31 mouse cellular contexts compared by ENCODE assay signal in genomic region chr10:91827074-91827473, GRCm38 (mm10).
DNase-seq lines count a peak whose midpoint lies in the region; ATAC-seq lines count a peak whose summit lies in the region.
"Had no signal": no experiment of that assay in that cellular context is flagged by ENCODE, and none has a peak within 500 bp of the region (broad histone marks: within the 10 kb centered on the region; RNA-seq: fewer than 3 reads in every experiment).

No protein-coding gene starts in this region.

- no peaks in the 10 kb centered on the region for H3K4me1 ChIP-seq in hindbrain, embryonic 11.5 days (replicated peaks; ENCODE audit: control insufficient read depth, insufficient read depth, low read length)
- H3K4me1 ChIP-seq in hindbrain, embryonic 14.5 days (replicated peaks; ENCODE audit: control insufficient read depth, insufficient read depth, low read length) = no peaks in the 10 kb centered on the region
- H3K4me1 ChIP-seq in midbrain, embryonic 14.5 days (ENCODE audit: control insufficient read depth, insufficient read depth, low read length) = no peaks in the 10 kb centered on the region
- no peaks in the 10 kb centered on the region; the same call in 1 of the 2 replicates for H3K4me1 ChIP-seq in midbrain, embryonic 16.5 days (ENCODE audit: control insufficient read depth, insufficient read depth, low read length)
- H3K4me1 ChIP-seq: embryonic facial prominence, embryonic 10.5 days; embryonic facial prominence, embryonic 15.5 days; heart, embryonic 13.5 days; limb, embryonic 10.5 days; limb, embryonic 15.5 days; liver, embryonic 13.5 days; megakaryocyte, embryonic 14.5 days; stomach, embryonic 15.5 days had no signal

- no peak overlapping the region for H3K27ac ChIP-seq in hindbrain, embryonic 11.5 days (ENCODE audit: low read depth, low read length)
- no peak overlapping the region for H3K27ac ChIP-seq in hindbrain, embryonic 14.5 days
- H3K27ac ChIP-seq in midbrain, embryonic 14.5 days (replicated peaks; ENCODE audit: low read depth, low read length) = no peak overlapping the region
- no peak overlapping the region for H3K27ac ChIP-seq in midbrain, embryonic 16.5 days (ENCODE audit: low read length)
- H3K27ac ChIP-seq: embryonic facial prominence, embryonic 10.5 days; embryonic facial prominence, embryonic 15.5 days; heart, embryonic 13.5 days; layer of hippocampus, adult 2 months; limb, embryonic 10.5 days; limb, embryonic 15.5 days; liver, embryonic 13.5 days; stomach, embryonic 15.5 days had no signal

- H3K9me3 ChIP-seq in hindbrain, embryonic 11.5 days (ENCODE audit: control insufficient read depth, low read length) = no peaks in the 10 kb centered on the region
- H3K9me3 ChIP-seq in hindbrain, embryonic 14.5 days (ENCODE audit: control insufficient read depth, low read length) = no peaks in the 10 kb centered on the region
- no peaks in the 10 kb centered on the region for H3K9me3 ChIP-seq in midbrain, embryonic 14.5 days (ENCODE audit: control insufficient read depth, low read length)
- H3K9me3 ChIP-seq in midbrain, embryonic 16.5 days (replicated peaks; ENCODE audit: control insufficient read depth, low read length, poor library complexity, severe bottlenecking) = no peaks in the 10 kb centered on the region
- H3K9me3 ChIP-seq: embryonic facial prominence, embryonic 10.5 days; embryonic facial prominence, embryonic 15.5 days; heart, embryonic 13.5 days; limb, embryonic 10.5 days; limb, embryonic 15.5 days; stomach, embryonic 15.5 days had no signal

- WGBS in hindbrain, embryonic 11.5 days = 27% methylated on average over 3 of the region's 3 CpGs
- 30% methylated on average over 3 of the region's 3 CpGs for WGBS in hindbrain, embryonic 14.5 days
- WGBS in midbrain, embryonic 14.5 days = 19% methylated on average over 3 of the region's 3 CpGs
- WGBS in midbrain, embryonic 16.5 days = 24% methylated on average over 3 of the region's 3 CpGs

- no peaks in the 10 kb centered on the region for H3K27me3 ChIP-seq in hindbrain, embryonic 11.5 days (ENCODE audit: control insufficient read depth, insufficient read depth, low read length)
- H3K27me3 ChIP-seq in hindbrain, embryonic 14.5 days (ENCODE audit: control insufficient read depth, insufficient read depth, low read length) = no peaks in the 10 kb centered on the region
- no peaks in the 10 kb centered on the region for H3K27me3 ChIP-seq in midbrain, embryonic 14.5 days (ENCODE audit: control insufficient read depth, insufficient read depth, low read length)
- no peaks in the 10 kb centered on the region for H3K27me3 ChIP-seq in midbrain, embryonic 16.5 days (ENCODE audit: control insufficient read depth, insufficient read depth, low read depth, low read length)
- H3K27me3 ChIP-seq: CH12.LX; embryonic facial prominence, embryonic 15.5 days; heart, embryonic 13.5 days; limb, embryonic 15.5 days; liver, embryonic 13.5 days; megakaryocyte, embryonic 14.5 days; stomach, embryonic 15.5 days had no signal

- H3K9ac ChIP-seq in hindbrain, embryonic 11.5 days (ENCODE audit: low read depth, low read length) = no peak overlapping the region
- H3K9ac ChIP-seq in hindbrain, embryonic 14.5 days = no peak overlapping the region
- no peak overlapping the region for H3K9ac ChIP-seq in midbrain, embryonic 14.5 days (replicated peaks; ENCODE audit: low read length)
- H3K9ac ChIP-seq in midbrain, embryonic 16.5 days (ENCODE audit: low read depth, low read length) = no peak overlapping the region
- H3K9ac ChIP-seq: embryonic facial prominence, embryonic 15.5 days; heart, embryonic 13.5 days; limb, embryonic 15.5 days; liver, embryonic 13.5 days; stomach, embryonic 15.5 days had no signal

- peak; percentile 64; the same call in 1 of the 2 replicates for ATAC-seq in hindbrain, embryonic 11.5 days (ENCODE audit: low FRiP score)
- no peak for ATAC-seq in hindbrain, embryonic 14.5 days (ENCODE audit: low FRiP score)
- no peak for ATAC-seq in midbrain, embryonic 14.5 days (ENCODE audit: low FRiP score, low TSS enrichment)
- ATAC-seq in midbrain, embryonic 16.5 days = no peak
- ATAC-seq: activated CD4-positive, CD25-positive, alpha-beta regulatory T cell, adult 4 months; lung, postnatal 0 days had no signal

- DNase-seq in embryo, embryonic 10 days (ENCODE audit: low spot score) = peak; percentile 10
- DNase-seq in embryo, embryonic 9.5 days (ENCODE audit: extremely low spot score) = no peak
- DNase-seq in hindbrain, embryonic 11.5 days (ENCODE audit: low spot score) = peak; percentile 17
- no peak for DNase-seq in hindbrain, embryonic 14.5 days (ENCODE audit: low spot score)
- peak; percentile 28 for DNase-seq in midbrain, embryonic 14.5 days
- DNase-seq in kidney, adult 9 months = no peak
- DNase-seq: adrenal gland, adult 8-10 months; cerebellum, adult 11 months; cerebellum, adult 9-10 months; cerebellum, postnatal 36 days; gastrocnemius, postnatal 10 days; heart, postnatal 10 days; kidney, adult 18-20 months; kidney, postnatal 36 days; layer of hippocampus, postnatal 36 days; liver, embryonic 13.5 days; lung, adult 18-20 months; lung, postnatal 4 days; right cerebral cortex, postnatal 25 days had no signal

- H3K4me2 ChIP-seq in hindbrain, embryonic 11.5 days (replicated peaks; ENCODE audit: low read depth, low read length) = no peak overlapping the region
- no peak overlapping the region for H3K4me2 ChIP-seq in hindbrain, embryonic 14.5 days (replicated peaks)
- H3K4me2 ChIP-seq in midbrain, embryonic 14.5 days (ENCODE audit: low read length) = no peak overlapping the region
- no peak overlapping the region for H3K4me2 ChIP-seq in midbrain, embryonic 16.5 days (ENCODE audit: low read length)
- H3K4me2 ChIP-seq: embryonic facial prominence, embryonic 15.5 days; heart, embryonic 13.5 days; limb, embryonic 15.5 days; liver, embryonic 13.5 days; stomach, embryonic 15.5 days had no signal

- H3K4me3 ChIP-seq in hindbrain, embryonic 11.5 days (ENCODE audit: low read depth, low read length) = no peak overlapping the region
- H3K4me3 ChIP-seq in hindbrain, embryonic 14.5 days (replicated peaks; ENCODE audit: low read length) = no peak overlapping the region
- no peak overlapping the region for H3K4me3 ChIP-seq in midbrain, embryonic 14.5 days (replicated peaks; ENCODE audit: low read depth, low read length)
- H3K4me3 ChIP-seq in midbrain, embryonic 16.5 days (ENCODE audit: low read depth, low read length) = no peak overlapping the region
- H3K4me3 ChIP-seq: embryonic facial prominence, embryonic 10.5 days; embryonic facial prominence, embryonic 15.5 days; heart, embryonic 13.5 days; layer of hippocampus, adult 2 months; limb, embryonic 10.5 days; limb, embryonic 15.5 days; liver, embryonic 13.5 days; megakaryocyte, embryonic 14.5 days; stomach, embryonic 15.5 days had no signal

- H3K36me3 ChIP-seq in hindbrain, embryonic 11.5 days (ENCODE audit: control insufficient read depth, insufficient read depth, low read length) = no peaks in the 10 kb centered on the region
- no peaks in the 10 kb centered on the region for H3K36me3 ChIP-seq in hindbrain, embryonic 14.5 days (replicated peaks; ENCODE audit: control insufficient read depth, insufficient read depth)
- H3K36me3 ChIP-seq in midbrain, embryonic 14.5 days (ENCODE audit: control insufficient read depth, insufficient read depth, low read length) = no peaks in the 10 kb centered on the region
- H3K36me3 ChIP-seq in midbrain, embryonic 16.5 days (ENCODE audit: control insufficient read depth, insufficient read depth, low read length) = no peaks in the 10 kb centered on the region
- H3K36me3 ChIP-seq: embryonic facial prominence, embryonic 10.5 days; embryonic facial prominence, embryonic 15.5 days; heart, embryonic 13.5 days; limb, embryonic 10.5 days; limb, embryonic 15.5 days; liver, embryonic 13.5 days; stomach, embryonic 15.5 days had no signal

Comparison
In these comparisons a context has a peak if more than half of its experiments do, and no peak if none do; other contexts are left out.
1. DNase-seq: peak in embryo, embryonic 10 days (single experiment), hindbrain, embryonic 11.5 days (single experiment) and midbrain, embryonic 14.5 days (single experiment); none in embryo, embryonic 9.5 days (single experiment), hindbrain, embryonic 14.5 days (single experiment) and kidney, adult 9 months (single experiment).